Mouse (Mus musculus) testis, adult 2 months (tissue): ENCODE data around the gene Yif1b.

ENCODE experiments used
- CTCF ChIP-seq: fragments of 200-500 bp; IDR thresholded peaks from 2 replicates; pipeline ENCODE4 v1.5.1; 2012; ENCODE audit warnings: low read depth, mild to moderate bottlenecking, inconsistent platforms, low read length, moderate library complexity; ENCODE audit not compliant: control insufficient read depth, insufficient read depth, insufficient replicate concordance
- POLR2A ChIP-seq: fragments of 200-500 bp; IDR thresholded peaks from 2 replicates; pipeline ENCODE4 v1.6.1; 2012; ENCODE audit warnings: low read depth, mild to moderate bottlenecking, inconsistent platforms, low read length, moderate library complexity; ENCODE audit not compliant: control insufficient read depth

GRCm38 (mm10) chr7:29224756-29225394 lies 13.3 kb upstream of the Yif1b start:
- no peak for TF ChIP-seq CTCF
- no peak for TF ChIP-seq POLR2A
